Mouse (Mus musculus) erythroblast, adult 5-6 weeks (primary cell): ENCODE results near the gene Suds3. TPM values are rescaled to one million over a fixed set of nuclear protein-coding genes. Genes with fewer than 3 reads are reported as not detected.
A peak's percentile ranks its signal among the peaks of the same experiment; 100 is the strongest.

ENCODE experiments used
- ATAC-seq: replicated peaks from 2 replicates; pipeline ENCODE4 v1.8.0; 2016; ENCODE audit warnings: moderate number of reproducible peaks, mild to moderate bottlenecking, moderate TSS enrichment, inconsistent platforms; ENCODE audit not compliant: poor library complexity, low FRiP score, severe bottlenecking
- total RNA-seq, 2 experiments: library from RNA; stranded (forward) in 1 of 2; stranded (reverse) in 1 of 2; fragments of 150-400 nt in 1 of 2; fragments of 200-764, 138-1000 nt in 1 of 2; gene quantifications; 2 replicates each; pipeline versions ENCODE4 v1.2.3 to v1.2.4; 2015 to 2017; ENCODE audit warnings: low replicate concordance in 2 of 2

Suds3 gene
- total RNA-seq, 2 experiments from 2014 or later = 25.0 to 73.7 TPM

- ATAC-seq = no peak
These were observed 747 bp upstream of the Suds3 start for GRCm38 (mm10) chr5:117116660-117117059.

- peak; percentile 15 for ATAC-seq
These were observed 633 bp downstream of the Suds3 start for GRCm38 (mm10) chr5:117115193-117115767.

GRCm38 (mm10) chr5:117114581-117115192 is 1.2 kb downstream of the Suds3 start:
- ATAC-seq = peak; percentile 42

GRCm38 (mm10) chr5:117113330-117113729 is 2.6 kb downstream of the Suds3 start:
- no peak for ATAC-seq

GRCm38 (mm10) chr5:117111774-117112112 is 4.2 kb downstream of the Suds3 start:
- no peak for ATAC-seq

GRCm38 (mm10) chr5:117111064-117111773 is 4.7 kb downstream of the Suds3 start:
- ATAC-seq = no peak

- no peak for ATAC-seq
These were observed 6.4 kb downstream of the Suds3 start for GRCm38 (mm10) chr5:117109522-117109921.

- ATAC-seq = no peak
These were observed 7.2 kb downstream of the Suds3 start for GRCm38 (mm10) chr5:117108731-117109130.

- no peak for ATAC-seq
These were observed 7.6 kb downstream of the Suds3 start for GRCm38 (mm10) chr5:117108292-117108691.

- no peak for ATAC-seq
These were observed 10.2 kb downstream of the Suds3 start for GRCm38 (mm10) chr5:117105761-117106160.

GRCm38 (mm10) chr5:117104329-117104728 is 11.6 kb downstream of the Suds3 start:
- no peak for ATAC-seq

GRCm38 (mm10) chr5:117103194-117103929 is 12.6 kb downstream of the Suds3 start:
- ATAC-seq = no peak

- no peak for ATAC-seq
These were observed 16.2 kb downstream of the Suds3 start for GRCm38 (mm10) chr5:117099742-117100141.

- ATAC-seq = no peak
These were observed 16.9 kb downstream of the Suds3 start for GRCm38 (mm10) chr5:117099008-117099407.

GRCm38 (mm10) chr5:117096716-117097115 is 19.2 kb downstream of the Suds3 start:
- ATAC-seq = peak; percentile 69

- no peak for ATAC-seq
These were observed 21.5 kb downstream of the Suds3 start for GRCm38 (mm10) chr5:117094431-117094830.

- ATAC-seq = no peak
These were observed 26.1 kb downstream of the Suds3 start for GRCm38 (mm10) chr5:117089786-117090185.

- ATAC-seq = no peak
These were observed 26.8 kb downstream of the Suds3 start for GRCm38 (mm10) chr5:117089147-117089546.

- ATAC-seq = no peak
These were observed 28.2 kb downstream of the Suds3 start for GRCm38 (mm10) chr5:117087718-117088117.

GRCm38 (mm10) chr5:117069498-117069894 is 46.4 kb downstream of the Suds3 start:
- ATAC-seq = no peak
